Mouse (Mus musculus): ENCODE measurements at regions not wholly inside any gene's neighbourhood (a gene's known extent, or its start where the extent isn't known, plus 50 kb on each side); places are given as distances from the start of the nearest gene placed in this dataset.
A peak's percentile ranks its signal among the peaks of the same experiment; 100 is the strongest.

DNA sequence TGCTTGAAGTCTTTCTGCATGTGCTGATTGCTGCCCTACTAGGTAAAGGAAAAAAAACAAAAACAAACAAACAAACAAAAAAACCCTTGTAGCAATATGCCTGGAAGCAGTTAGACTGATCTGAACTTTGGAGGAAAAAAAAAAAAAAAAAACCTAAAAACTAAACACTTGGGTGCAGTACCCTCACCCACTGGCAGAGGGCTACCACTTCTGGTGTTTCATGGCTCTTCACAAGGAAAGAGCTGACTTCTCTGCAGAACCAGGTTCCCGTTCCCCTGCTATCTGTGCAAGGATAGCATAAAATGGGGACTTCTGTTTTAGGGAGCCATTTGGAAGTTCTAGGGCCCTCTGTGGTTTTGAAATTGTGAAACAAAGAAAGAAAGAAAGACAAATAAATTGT, 52.2 kb upstream of the Otud4 start:
- DNase-seq, result peak; percentile 56 to 64

GRCm38 (mm10) chr8:79584966-79585365, 54.5 kb upstream of the Otud4 start:
- DNase-seq, result peak; percentile 38 to 43

DNA sequence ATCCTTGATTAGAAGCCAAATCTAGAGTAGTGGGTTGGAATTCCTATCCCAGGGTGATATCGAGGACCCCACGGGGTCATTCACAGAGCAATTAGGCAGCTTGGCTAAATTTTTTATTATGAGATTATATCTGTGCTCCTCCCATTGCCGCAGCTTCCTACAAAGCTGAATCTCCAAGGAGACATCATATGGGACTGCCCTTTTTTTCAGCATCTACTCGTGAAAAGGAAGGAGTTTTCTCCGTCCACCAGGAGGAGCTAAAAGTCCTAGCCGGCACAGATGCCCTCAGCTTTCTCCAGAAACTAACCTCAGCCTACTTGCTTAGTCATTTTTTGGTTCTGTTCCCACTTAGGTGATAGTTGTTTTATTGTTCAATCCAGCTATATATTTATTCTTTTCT, 56.1 kb upstream of the Otud4 start:
- DNase-seq, result no peak

- DNase-seq, result no peak
These were observed 57.2 kb upstream of the Otud4 start for GRCm38 (mm10) chr8:79582195-79582594.

- no peak for DNase-seq
These were observed 63.3 kb upstream of the Otud4 start for GRCm38 (mm10) chr8:79576086-79576485.

GRCm38 (mm10) chr8:79575175-79575734, 64.2 kb upstream of the Otud4 start:
- no peak for DNase-seq

- no peak for DNase-seq
These were observed 65.9 kb upstream of the Otud4 start for GRCm38 (mm10) chr8:79573491-79573890.

DNA sequence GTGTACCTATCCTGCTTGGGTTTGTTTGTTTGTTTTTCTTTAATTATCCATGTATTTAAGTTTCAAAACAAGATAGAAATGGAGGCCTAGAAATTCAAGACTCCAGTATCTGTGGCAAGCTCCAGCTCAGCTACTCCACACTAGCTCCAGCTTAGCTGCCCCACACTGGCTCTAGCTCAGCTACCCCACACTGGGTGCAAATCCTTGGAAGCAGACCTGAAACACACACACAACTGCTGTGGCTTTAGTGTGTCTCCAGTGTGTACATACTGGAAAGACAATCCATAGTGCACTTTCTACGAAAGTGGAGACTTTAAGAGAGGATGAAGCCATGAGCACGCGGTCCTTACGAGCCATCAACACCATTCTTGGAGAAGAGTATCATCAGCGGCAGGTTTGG, 66.9 kb upstream of the Otud4 start:
- DNase-seq, result no peak

GRCm38 (mm10) chr8:79563101-79563500, 76.3 kb upstream of the Otud4 start:
- no peak for DNase-seq

- DNase-seq, result no peak
These were observed 76.7 kb upstream of the Otud4 start for GRCm38 (mm10) chr8:79562669-79563068.

DNA sequence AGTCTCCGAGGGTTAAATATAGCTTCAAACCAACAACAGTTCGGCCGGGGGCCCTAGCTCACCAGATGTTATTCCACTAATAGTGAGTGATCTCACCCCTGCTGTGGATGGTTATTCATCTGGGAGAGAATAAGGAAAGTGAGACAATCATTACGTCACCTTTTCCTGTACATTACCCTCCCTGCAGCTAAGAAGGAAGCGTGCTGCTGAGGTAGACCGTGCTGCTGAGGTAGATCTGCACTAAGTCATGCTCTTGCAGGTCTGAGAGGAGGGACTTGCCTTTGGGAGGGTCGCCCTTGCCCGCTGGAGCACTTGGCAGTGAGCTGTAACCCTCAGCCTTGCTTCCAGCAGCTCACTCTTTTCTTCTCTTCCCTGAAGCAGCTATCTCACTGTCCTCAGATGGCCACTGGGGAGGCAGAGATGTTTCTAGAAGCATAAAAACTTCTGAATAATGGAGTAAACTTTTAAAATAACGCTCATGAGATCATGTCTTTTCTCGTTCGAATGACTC, 77.3 kb upstream of the Otud4 start:
- no peak for DNase-seq

DNA sequence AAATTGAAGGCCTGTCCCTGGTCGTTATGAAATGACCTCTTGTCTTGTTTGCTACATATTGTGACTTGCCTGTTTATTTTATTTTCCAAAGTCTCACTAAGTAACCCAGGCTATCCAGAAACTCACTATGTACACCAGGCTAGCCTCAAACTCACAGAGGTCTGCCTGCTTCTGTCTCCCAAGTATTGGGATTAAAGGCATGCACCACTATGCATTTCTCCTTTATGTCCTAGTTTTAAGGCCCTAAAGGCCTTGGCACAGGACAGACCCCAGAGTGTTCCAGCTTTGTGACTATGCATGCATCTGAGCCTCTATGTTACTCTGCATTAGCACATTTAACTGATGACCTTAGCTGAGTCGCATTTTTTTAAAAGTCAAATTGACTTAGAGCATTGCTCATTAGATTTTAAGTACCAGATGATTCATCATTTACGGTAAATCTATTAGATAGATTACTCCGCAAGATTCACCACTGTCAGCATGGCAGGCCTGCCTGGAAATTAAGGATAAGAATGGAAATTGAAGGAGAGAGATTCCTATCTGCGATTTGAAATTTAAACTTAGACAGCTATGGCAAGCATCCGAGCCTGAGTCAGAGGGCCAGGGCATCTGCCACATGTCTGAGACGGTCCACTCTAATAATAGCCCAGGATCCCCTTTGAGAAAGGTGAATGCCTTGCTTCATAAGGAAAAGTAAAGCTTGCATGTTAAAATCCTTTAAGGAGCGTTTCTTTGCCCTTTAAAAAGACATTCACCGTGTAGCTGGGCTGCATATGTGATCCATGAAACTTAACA, 78.0 kb upstream of the Otud4 start:
- no peak for DNase-seq

DNA sequence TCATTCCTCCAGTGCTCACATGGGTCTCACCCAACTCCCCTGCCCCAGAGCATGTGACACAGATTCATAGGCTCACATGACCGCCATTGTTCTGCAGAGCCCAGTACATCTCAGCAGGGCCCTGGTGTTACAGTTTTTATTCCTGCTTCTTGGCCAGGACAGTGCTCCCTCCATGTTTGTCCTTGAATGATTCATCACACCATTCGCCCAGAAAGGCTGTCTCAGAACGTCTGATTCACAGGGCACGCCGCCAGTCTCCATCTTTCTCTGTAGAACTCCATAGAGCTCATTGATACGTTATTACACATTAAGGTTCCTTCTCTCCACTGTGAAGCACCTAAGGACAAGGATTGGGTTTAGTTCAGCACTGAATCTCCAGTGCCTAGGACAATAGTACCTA, 79.9 kb upstream of the Otud4 start:
- DNase-seq, result no peak

DNA sequence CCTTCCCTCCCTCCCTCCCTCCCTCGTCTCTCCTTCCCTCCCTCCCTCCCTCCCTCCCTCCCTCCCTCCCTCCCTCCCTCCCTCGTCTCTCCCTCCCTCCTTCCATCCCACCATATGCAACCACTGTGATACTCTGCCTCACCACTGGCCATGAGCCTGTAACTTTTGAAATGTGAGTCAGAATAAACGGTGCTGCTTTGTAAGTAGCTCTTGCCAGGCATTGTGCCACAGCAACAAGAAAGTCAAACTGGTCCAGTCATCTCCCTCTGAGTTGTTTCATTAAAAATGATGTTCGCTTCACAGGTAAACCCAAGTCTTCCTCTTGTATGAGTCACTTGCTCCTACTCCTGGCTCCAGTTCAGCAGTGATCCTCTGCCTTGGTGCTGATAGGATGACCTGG, 85.1 kb upstream of the Otud4 start:
- no peak for DNase-seq

DNA sequence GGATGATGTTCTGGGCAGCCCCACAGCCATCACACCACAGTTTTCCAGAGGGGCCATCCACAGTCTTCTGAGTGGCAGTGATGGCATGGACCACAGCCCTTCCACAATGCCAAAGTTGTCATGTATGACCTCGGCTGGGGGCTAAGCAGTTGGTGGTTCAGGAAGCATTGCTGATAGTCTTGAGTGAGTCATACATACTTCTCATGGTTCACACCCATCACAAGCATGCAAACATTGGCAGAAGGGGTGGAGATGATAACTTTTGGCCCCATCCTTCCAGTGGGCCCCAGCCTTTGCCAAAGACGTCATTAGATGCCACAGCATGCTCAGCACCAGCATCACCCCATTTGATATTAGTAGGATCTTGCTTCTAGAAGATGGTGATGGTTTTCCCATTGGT, 89.3 kb upstream of the Otud4 start:
- no peak for DNase-seq

DNA sequence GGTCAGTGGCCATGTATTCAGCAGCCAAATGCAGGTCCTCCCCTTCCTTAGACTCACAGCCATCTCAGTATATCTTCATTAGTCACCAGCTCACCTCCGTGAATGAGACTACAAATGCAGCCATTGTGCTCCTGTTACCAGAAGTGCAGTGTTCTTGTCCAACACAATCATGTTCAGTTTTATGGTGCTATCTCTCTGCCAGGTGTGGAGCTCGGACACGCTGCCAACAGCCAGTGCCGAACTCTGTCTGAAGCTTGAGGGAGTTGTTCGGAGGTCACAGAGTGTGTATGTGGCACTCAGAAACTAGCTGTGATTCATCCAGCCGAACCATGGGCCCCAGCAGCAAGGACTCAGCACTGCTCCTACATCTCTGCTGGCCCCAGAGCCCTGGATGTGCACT, 91.3 kb upstream of the Otud4 start:
- no peak for DNase-seq

DNA sequence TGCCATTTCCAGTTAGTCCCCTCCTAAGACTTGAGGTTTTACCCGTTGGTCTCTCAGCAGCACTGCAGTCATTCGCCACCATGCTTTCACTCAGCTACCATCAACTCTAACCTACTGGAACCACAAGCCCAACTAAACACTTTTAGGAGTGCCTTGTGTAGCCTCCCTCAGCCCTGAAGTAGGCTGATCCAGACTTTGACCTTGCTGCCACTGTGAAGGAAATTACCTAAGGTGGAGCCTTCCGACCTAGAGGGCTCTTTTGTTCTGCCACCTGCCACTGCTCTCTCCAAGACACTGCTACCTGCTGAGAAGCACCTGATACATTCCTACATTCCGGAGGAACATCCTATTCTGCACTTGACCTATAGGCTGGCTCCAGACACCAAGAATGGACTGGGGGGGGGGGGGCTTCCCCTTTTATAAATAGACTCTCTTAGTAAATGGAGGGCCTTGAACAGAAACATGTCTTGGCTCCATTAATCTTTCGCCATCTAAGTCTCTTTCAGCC, 93.5 kb upstream of the Otud4 start:
- DNase-seq, result no peak

DNA sequence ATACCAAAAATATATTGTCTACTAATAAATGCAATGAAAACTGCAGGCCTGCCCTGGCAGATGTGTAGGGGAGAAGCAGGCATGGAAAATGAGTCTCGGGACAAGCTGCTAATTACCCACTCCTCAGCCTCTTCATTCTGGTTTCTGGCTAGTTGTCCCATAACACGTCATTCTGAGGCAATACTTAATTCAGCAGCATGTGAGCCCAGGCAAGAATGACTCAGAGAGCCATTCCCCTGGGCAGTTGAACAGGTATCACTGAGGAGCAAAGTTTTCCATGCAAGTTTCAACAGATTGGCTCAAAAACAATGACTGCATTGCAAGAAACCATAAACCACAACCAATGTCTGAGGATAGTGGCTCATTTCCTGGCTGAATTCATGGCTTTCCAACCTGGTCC, 97.0 kb upstream of the Otud4 start:
- DNase-seq, result no peak

- no peak for DNase-seq
These were observed 99.4 kb upstream of the Otud4 start for GRCm38 (mm10) chr8:79540053-79540452.

DNA sequence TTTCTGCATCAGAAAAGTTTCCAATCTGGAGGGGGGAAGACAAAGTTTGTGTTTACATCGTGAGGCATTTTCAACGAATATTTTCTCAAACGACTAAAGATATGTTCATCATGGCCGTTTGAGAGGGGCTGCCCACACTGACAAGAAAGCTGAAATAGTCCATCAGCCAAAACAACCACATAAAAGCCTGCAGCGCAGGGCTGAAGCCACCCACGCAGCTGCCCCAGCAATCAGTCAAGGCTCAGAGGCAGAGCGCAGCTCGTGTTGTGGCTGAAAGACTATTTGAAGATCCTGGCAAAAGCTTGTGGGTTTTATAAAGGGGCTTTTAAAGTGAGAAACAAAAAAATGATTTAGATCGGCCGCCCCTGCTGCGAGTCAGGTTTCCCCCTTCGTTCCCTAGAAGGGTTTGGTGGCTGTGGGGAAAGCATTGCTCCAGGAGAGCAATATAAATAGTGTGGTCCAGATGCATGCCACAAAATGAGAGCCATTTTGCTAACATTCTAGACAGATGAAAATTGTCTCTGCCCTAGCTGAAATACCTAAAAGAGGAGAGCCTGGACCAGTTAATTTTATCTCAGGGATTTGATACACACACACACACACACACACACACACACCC, 105.0 kb upstream of the Otud4 start:
- no peak for DNase-seq

DNA sequence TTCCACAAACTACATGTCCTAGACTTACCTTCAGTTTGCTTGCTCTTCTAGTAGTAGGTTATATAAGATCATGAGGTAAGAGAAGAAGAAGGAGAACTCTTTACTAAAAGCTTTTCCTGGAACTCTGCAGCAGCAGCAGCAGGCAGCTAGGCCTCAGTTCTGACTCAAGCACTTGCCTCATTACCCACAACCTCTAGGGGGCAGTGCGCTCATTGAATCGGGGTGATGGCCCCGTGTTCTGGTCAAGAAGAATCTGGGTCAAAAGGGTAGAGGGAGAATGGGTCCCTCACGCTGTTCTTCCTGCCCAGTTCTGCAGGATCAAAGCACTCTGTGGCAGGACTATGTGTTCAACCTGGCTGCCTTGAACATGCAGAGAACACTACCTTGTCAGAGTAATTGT, 109.9 kb upstream of the Otud4 start:
- peak; percentile 9 to 19 for DNase-seq

- DNase-seq, result no peak
These were observed 117.4 kb upstream of the Otud4 start for GRCm38 (mm10) chr8:79522040-79522439.

GRCm38 (mm10) chr8:79518966-79519365, 119.6 kb upstream of the Smad1 start:
- DNase-seq, result no peak

- no peak for DNase-seq
These were observed 116.0 kb upstream of the Smad1 start for GRCm38 (mm10) chr8:79515282-79515783.
